Mouse (Mus musculus): Measurements from ENCODE around the gene Appl1.

DNA sequence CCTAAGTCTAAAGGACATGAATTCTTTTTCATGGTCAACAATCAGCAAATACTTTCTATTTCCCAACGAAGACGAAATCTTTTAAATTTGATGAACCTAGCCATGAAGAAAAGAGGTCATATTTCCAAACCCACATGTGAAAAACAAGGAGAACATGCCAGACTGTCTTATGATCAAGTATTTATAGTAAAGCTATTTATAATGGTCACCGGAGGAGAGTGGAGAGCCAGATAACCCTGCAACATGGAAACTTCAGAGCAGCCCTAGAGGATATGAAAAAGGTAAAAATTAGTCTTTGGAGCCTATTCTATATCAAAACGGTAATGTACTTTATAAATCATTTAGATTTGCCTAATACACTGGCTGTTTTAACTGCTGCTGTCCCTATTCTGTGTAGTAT lies 76.6 kb downstream of the Appl1 start, which contains the start of gene Asb14:
- TF ChIP-seq CTCF (IDR thresholded peaks at IDR 0.05) = no peak
- TF ChIP-seq EP300 (IDR thresholded peaks at IDR 0.05) = no peak
